Mouse (Mus musculus) gonadal fat pad, adult 2 months (tissue): ENCODE results near the gene Gm28053. TPM values are rescaled to one million over a fixed set of nuclear protein-coding genes. Genes with fewer than 3 reads are reported as not detected.

ENCODE experiments used
- polyA plus RNA-seq: library from polyadenylated mRNA; depleted of rRNA; stranded (reverse); fragments of >200 nt; gene quantifications from 2 replicates; pipeline ENCODE4 v1.2.3, GENCODE M21; 2012; rRNA removed

The Gm28053 gene
- polyA plus RNA-seq, 1 experiment: 0.66 TPM

Other genes starting within 250 kb of the Gm28053 start
- 83.1 and 86.2 TPM in 2 replicates for gene Atp6v0e2, start 181.0 kb upstream of the Gm28053 start, polyA plus RNA-seq
- 29.5 and 36.8 TPM in 2 replicates for gene Lrrc61, start 163.8 kb upstream of the Gm28053 start, polyA plus RNA-seq
- 191 and 319 TPM in 2 replicates for gene Rarres2, start 145.8 kb upstream of the Gm28053 start, polyA plus RNA-seq
- not detected in 2 replicates for gene Gm45021, start 129.0 kb upstream of the Gm28053 start, polyA plus RNA-seq
- gene Repin1, start 124.7 kb upstream of the Gm28053 start, polyA plus RNA-seq: 51.0 and 53.2 TPM in 2 replicates
- gene Gm44965, start 124.7 kb upstream of the Gm28053 start, polyA plus RNA-seq: not detected in 2 replicates
- gene Zfp775, start 116.5 kb upstream of the Gm28053 start, polyA plus RNA-seq: 5.1 and 5.6 TPM in 2 replicates
- 0.71 and 0.81 TPM in 2 replicates for gene AI854703, start 91.8 kb upstream of the Gm28053 start, polyA plus RNA-seq
- gene Gimap8, start 71.4 kb upstream of the Gm28053 start, polyA plus RNA-seq: 3.9 and 4.5 TPM in 2 replicates
- 2.1 and 2.3 TPM in 2 replicates for gene Gimap9, start 42.5 kb upstream of the Gm28053 start, polyA plus RNA-seq
- 9.8 and 13.8 TPM in 2 replicates for gene Gimap4, start 34.1 kb upstream of the Gm28053 start, polyA plus RNA-seq
- gene Gimap6, start 10.4 kb upstream of the Gm28053 start, polyA plus RNA-seq: 10.4 and 12.7 TPM in 2 replicates
- gene Gimap7, start within 50 bp of the Gm28053 start, polyA plus RNA-seq: 0.20 and 0.34 TPM in 2 replicates
- gene Gimap1, start 20.4 kb downstream of the Gm28053 start, polyA plus RNA-seq: 4.1 and 4.3 TPM in 2 replicates
- gene Gimap5, start 27.6 kb downstream of the Gm28053 start, polyA plus RNA-seq: 5.6 and 8.3 TPM in 2 replicates
- gene Gimap3, start 52.2 kb downstream of the Gm28053 start, polyA plus RNA-seq: 3.1 and 3.5 TPM in 2 replicates
- gene Tmem176a, start 122.3 kb downstream of the Gm28053 start, polyA plus RNA-seq: 109 and 139 TPM in 2 replicates
- 390 and 419 TPM in 2 replicates for gene Tmem176b, start 122.9 kb downstream of the Gm28053 start, polyA plus RNA-seq
- gene Aoc1, start 154.3 kb downstream of the Gm28053 start, polyA plus RNA-seq: 2.8 and 3.1 TPM in 2 replicates
- gene 1600015I10Rik, start 211.3 kb downstream of the Gm28053 start, polyA plus RNA-seq: 0.08 and 0.13 TPM in 2 replicates